Mouse (Mus musculus) monocyte, adult 5-6 weeks (primary cell): ENCODE data around the gene Tanc1. TPM values are rescaled to one million over a fixed set of nuclear protein-coding genes. Genes with fewer than 3 reads are reported as not detected.

Source experiments
- ATAC-seq: fragments of 153-309, 156-312 bp; replicated peaks from 2 replicates; pipeline ENCODE4 v1.8.0; 2017; ENCODE audit warnings: mild to moderate bottlenecking; ENCODE audit not compliant: low TSS enrichment, insufficient number of reproducible peaks, severe bottlenecking, poor library complexity, low FRiP score
- total RNA-seq: library from RNA; stranded (forward); fragments of 200-1000, 200-491, 200-594 nt; gene quantifications from 3 replicates; pipeline ENCODE4 v1.2.3, GENCODE M21; 2017

Gene Tanc1
- total RNA-seq, 1 experiment from 2014 or later, result 6.8 TPM

GRCm38 (mm10) chr2:59672686-59673085 is 60.8 kb downstream of the Tanc1 start:
- no peak for ATAC-seq

- no peak for ATAC-seq
Observed at GRCm38 (mm10) chr2:59673351-59673750, 61.5 kb downstream of the Tanc1 start.

GRCm38 (mm10) chr2:59673877-59674276 is 62.0 kb downstream of the Tanc1 start:
- no peak for ATAC-seq

- no peak for ATAC-seq
Observed at GRCm38 (mm10) chr2:59675270-59675995, 63.6 kb downstream of the Tanc1 start.

- ATAC-seq, result no peak
Observed at GRCm38 (mm10) chr2:59676041-59676440, 64.2 kb downstream of the Tanc1 start.

GRCm38 (mm10) chr2:59676442-59676841 is 64.6 kb downstream of the Tanc1 start:
- no peak for ATAC-seq

GRCm38 (mm10) chr2:59679424-59680020 is 67.7 kb downstream of the Tanc1 start:
- no peak for ATAC-seq

GRCm38 (mm10) chr2:59680736-59681135 is 68.9 kb downstream of the Tanc1 start:
- no peak for ATAC-seq

GRCm38 (mm10) chr2:59681181-59681580 is 69.3 kb downstream of the Tanc1 start:
- no peak for ATAC-seq

GRCm38 (mm10) chr2:59684864-59685605 is 73.2 kb downstream of the Tanc1 start:
- no peak for ATAC-seq

GRCm38 (mm10) chr2:59685606-59685950 is 73.7 kb downstream of the Tanc1 start:
- no peak for ATAC-seq

GRCm38 (mm10) chr2:59688261-59689104 is 76.6 kb downstream of the Tanc1 start:
- ATAC-seq, result no peak

- no peak for ATAC-seq
Observed at GRCm38 (mm10) chr2:59691112-59691511, 79.3 kb downstream of the Tanc1 start.

- ATAC-seq, result no peak
Observed at GRCm38 (mm10) chr2:59693473-59693872, 81.6 kb downstream of the Tanc1 start.

GRCm38 (mm10) chr2:59697123-59697522 is 85.3 kb downstream of the Tanc1 start:
- ATAC-seq, result no peak

GRCm38 (mm10) chr2:59697722-59698634 is 86.1 kb downstream of the Tanc1 start:
- no peak for ATAC-seq

- no peak for ATAC-seq
Observed at GRCm38 (mm10) chr2:59698635-59699300, 86.9 kb downstream of the Tanc1 start.

GRCm38 (mm10) chr2:59699893-59700292 is 88.1 kb downstream of the Tanc1 start:
- ATAC-seq, result no peak
